Mouse (Mus musculus): ENCODE measurements at regions not wholly inside any gene's neighbourhood (a gene's known extent, or its start where the extent isn't known, plus 50 kb on each side); places are given as distances from the start of the nearest gene placed in this dataset.

- H3K4me1 ChIP-seq (ENCODE audit: control insufficient read depth, insufficient read depth, low read length) = no peaks in the 10 kb centered on the region
- H3K9me3 ChIP-seq (replicated peaks; ENCODE audit: control insufficient read depth, low read length) = no peaks in the 10 kb centered on the region
- H3K9ac ChIP-seq (ENCODE audit: low read length) = no peak overlapping the region
- no peaks in the 10 kb centered on the region for H3K27me3 ChIP-seq (ENCODE audit: control insufficient read depth, insufficient read depth, low read length)
- H3K4me3 ChIP-seq (ENCODE audit: low read length) = no peak overlapping the region
- no peak overlapping the region for H3K4me2 ChIP-seq (ENCODE audit: low read depth, low read length)
- H3K36me3 ChIP-seq (ENCODE audit: control insufficient read depth, insufficient read depth) = no peaks in the 10 kb centered on the region
- WGBS = 81% methylated on average over 2 of the region's 2 CpGs
- no peak for ATAC-seq (replicated peaks; ENCODE audit: extremely low read depth, insufficient read depth, low FRiP score)
- no peak overlapping the region for H3K27ac ChIP-seq (ENCODE audit: low read length)
These were observed 106.3 kb downstream of the Cysltr2 start for GRCm38 (mm10) chr14:72942571-72942970.

GRCm38 (mm10) chr14:72939067-72939393 lies 109.9 kb downstream of the Cysltr2 start:
- Histone ChIP-seq H3K27ac (ENCODE audit: low read length) (no peak overlapping the region), H3K36me3 (ENCODE audit: control insufficient read depth, insufficient read depth) (no peaks in the 10 kb centered on the region), H3K4me2 (ENCODE audit: low read depth, low read length) (no peak overlapping the region), H3K4me1 (ENCODE audit: control insufficient read depth, insufficient read depth, low read length) (no peaks in the 10 kb centered on the region), H3K27me3 (ENCODE audit: control insufficient read depth, insufficient read depth, low read length) (no peaks in the 10 kb centered on the region), H3K9me3 (replicated peaks; ENCODE audit: control insufficient read depth, low read length) (no peaks in the 10 kb centered on the region), H3K4me3 (ENCODE audit: low read length) (no peak overlapping the region), H3K9ac (ENCODE audit: low read length) (no peak overlapping the region)
- ATAC-seq (replicated peaks; ENCODE audit: extremely low read depth, insufficient read depth, low FRiP score) = no peak

GRCm38 (mm10) chr14:72938382-72939066 lies 110.4 kb downstream of the Cysltr2 start:
- no peak overlapping the region for H3K9ac ChIP-seq (ENCODE audit: low read length)
- no peak overlapping the region for H3K4me2 ChIP-seq (ENCODE audit: low read depth, low read length)
- no peaks in the 10 kb centered on the region for H3K27me3 ChIP-seq (ENCODE audit: control insufficient read depth, insufficient read depth, low read length)
- H3K4me1 ChIP-seq (ENCODE audit: control insufficient read depth, insufficient read depth, low read length) = no peaks in the 10 kb centered on the region
- no peak overlapping the region for H3K4me3 ChIP-seq (ENCODE audit: low read length)
- H3K9me3 ChIP-seq (replicated peaks; ENCODE audit: control insufficient read depth, low read length) = no peaks in the 10 kb centered on the region
- no peaks in the 10 kb centered on the region for H3K36me3 ChIP-seq (ENCODE audit: control insufficient read depth, insufficient read depth)
- ATAC-seq (replicated peaks; ENCODE audit: extremely low read depth, insufficient read depth, low FRiP score) = no peak
- no peak overlapping the region for H3K27ac ChIP-seq (ENCODE audit: low read length)

DNA sequence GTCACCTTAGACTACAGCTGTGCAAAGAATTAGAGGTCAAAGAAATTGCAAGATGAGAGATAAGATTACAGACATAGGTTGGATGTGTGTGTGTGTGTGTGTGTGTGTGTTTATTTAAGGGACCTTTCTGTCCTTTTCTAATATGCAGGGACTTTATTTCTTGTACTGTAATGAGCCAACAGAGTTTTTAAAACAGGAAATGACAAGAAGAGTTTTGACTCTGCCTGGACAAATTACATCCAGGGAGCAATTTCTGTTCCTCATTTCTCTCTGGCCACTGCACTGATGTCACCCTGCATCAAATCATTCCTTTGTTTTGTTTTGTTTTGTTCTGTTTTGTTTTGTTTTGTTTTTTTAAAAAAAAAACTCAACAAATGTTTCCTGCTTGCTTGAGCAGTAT lies 115.3 kb downstream of the Cysltr2 start:
- H3K27me3 ChIP-seq (ENCODE audit: control insufficient read depth, insufficient read depth, low read length) = no peaks in the 10 kb centered on the region
- no peak overlapping the region for H3K4me2 ChIP-seq (ENCODE audit: low read depth, low read length)
- H3K9ac ChIP-seq (ENCODE audit: low read length) = no peak overlapping the region
- ATAC-seq (replicated peaks; ENCODE audit: extremely low read depth, insufficient read depth, low FRiP score) = no peak
- H3K4me3 ChIP-seq (ENCODE audit: low read length) = no peak overlapping the region
- no peak overlapping the region for H3K27ac ChIP-seq (ENCODE audit: low read length)
- no peaks in the 10 kb centered on the region for H3K36me3 ChIP-seq (ENCODE audit: control insufficient read depth, insufficient read depth)
- no peaks in the 10 kb centered on the region for H3K9me3 ChIP-seq (replicated peaks; ENCODE audit: control insufficient read depth, low read length)
- no peaks in the 10 kb centered on the region for H3K4me1 ChIP-seq (ENCODE audit: control insufficient read depth, insufficient read depth, low read length)

DNA sequence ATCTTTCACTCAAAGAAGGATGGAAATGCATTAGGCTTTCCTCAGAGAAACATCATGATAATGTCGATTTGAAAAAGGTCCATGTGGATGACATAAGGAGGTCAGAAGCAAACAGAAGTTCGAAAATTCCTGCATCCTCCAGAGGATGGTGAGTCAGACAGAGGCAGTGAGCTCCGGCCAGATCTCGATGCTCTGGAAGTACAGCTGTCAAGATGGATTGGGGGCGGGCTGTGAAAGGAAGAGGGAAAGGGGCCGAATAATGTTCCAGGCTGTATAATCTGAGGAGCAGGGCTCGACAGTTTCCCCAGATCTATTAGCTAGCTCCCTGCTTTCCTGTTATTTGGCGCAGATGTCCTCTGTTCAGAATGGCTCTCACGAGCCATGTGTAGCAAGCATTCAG lies 116.6 kb downstream of the Cysltr2 start:
- ATAC-seq (replicated peaks; ENCODE audit: extremely low read depth, insufficient read depth, low FRiP score) = no peak
- WGBS = 60% methylated on average over 9 of the region's 9 CpGs
- Histone ChIP-seq H3K27ac (ENCODE audit: low read length) (no peak overlapping the region), H3K4me1 (ENCODE audit: control insufficient read depth, insufficient read depth, low read length) (no peaks in the 10 kb centered on the region), H3K4me2 (ENCODE audit: low read depth, low read length) (no peak overlapping the region), H3K9me3 (replicated peaks; ENCODE audit: control insufficient read depth, low read length) (no peaks in the 10 kb centered on the region), H3K36me3 (ENCODE audit: control insufficient read depth, insufficient read depth) (no peaks in the 10 kb centered on the region), H3K4me3 (ENCODE audit: low read length) (no peak overlapping the region), H3K9ac (ENCODE audit: low read length) (no peak overlapping the region), H3K27me3 (ENCODE audit: control insufficient read depth, insufficient read depth, low read length) (no peaks in the 10 kb centered on the region)

- 78% methylated on average over 11 of the region's 11 CpGs for WGBS
- Histone ChIP-seq H3K4me1 (ENCODE audit: control insufficient read depth, insufficient read depth, low read length) (no peaks in the 10 kb centered on the region), H3K27ac (ENCODE audit: low read length) (no peak overlapping the region), H3K9me3 (replicated peaks; ENCODE audit: control insufficient read depth, low read length) (no peaks in the 10 kb centered on the region; the same call in 1 of the 2 replicates), H3K27me3 (ENCODE audit: control insufficient read depth, insufficient read depth, low read length) (no peaks in the 10 kb centered on the region), H3K36me3 (ENCODE audit: control insufficient read depth, insufficient read depth) (no peaks in the 10 kb centered on the region), H3K4me3 (ENCODE audit: low read length) (no peak overlapping the region), H3K4me2 (ENCODE audit: low read depth, low read length) (no peak overlapping the region), H3K9ac (ENCODE audit: low read length) (no peak overlapping the region)
- ATAC-seq (replicated peaks; ENCODE audit: extremely low read depth, insufficient read depth, low FRiP score) = no peak
These were observed 147.6 kb downstream of the Cysltr2 start for GRCm38 (mm10) chr14:72901171-72901926.

- Histone ChIP-seq H3K4me1 (ENCODE audit: control insufficient read depth, insufficient read depth, low read length) (no peaks in the 10 kb centered on the region), H3K9me3 (replicated peaks; ENCODE audit: control insufficient read depth, low read length) (no peaks in the 10 kb centered on the region; the same call in 1 of the 2 replicates), H3K36me3 (ENCODE audit: control insufficient read depth, insufficient read depth) (no peaks in the 10 kb centered on the region), H3K4me3 (ENCODE audit: low read length) (no peak overlapping the region), H3K9ac (ENCODE audit: low read length) (no peak overlapping the region), H3K27ac (ENCODE audit: low read length) (no peak overlapping the region), H3K27me3 (ENCODE audit: control insufficient read depth, insufficient read depth, low read length) (no peaks in the 10 kb centered on the region), H3K4me2 (ENCODE audit: low read depth, low read length) (no peak overlapping the region)
- WGBS = 82% methylated on average over 4 of the region's 4 CpGs
- no peak for ATAC-seq (replicated peaks; ENCODE audit: extremely low read depth, insufficient read depth, low FRiP score)
These were observed 149.3 kb downstream of the Cysltr2 start for GRCm38 (mm10) chr14:72899630-72900029.

GRCm38 (mm10) chr14:72892316-72892715 lies 156.6 kb downstream of the Cysltr2 start:
- no peak overlapping the region for H3K27ac ChIP-seq (ENCODE audit: low read length)
- no peaks in the 10 kb centered on the region for H3K36me3 ChIP-seq (ENCODE audit: control insufficient read depth, insufficient read depth)
- no peaks in the 10 kb centered on the region for H3K27me3 ChIP-seq (ENCODE audit: control insufficient read depth, insufficient read depth, low read length)
- no peak for ATAC-seq (replicated peaks; ENCODE audit: extremely low read depth, insufficient read depth, low FRiP score)
- WGBS = 69% methylated on average over 2 of the region's 2 CpGs
- no peak overlapping the region for H3K4me2 ChIP-seq (ENCODE audit: low read depth, low read length)
- no peak overlapping the region for H3K4me3 ChIP-seq (ENCODE audit: low read length)
- H3K9ac ChIP-seq (ENCODE audit: low read length) = no peak overlapping the region
- H3K4me1 ChIP-seq (ENCODE audit: control insufficient read depth, insufficient read depth, low read length) = peaks cover 3% of the 10 kb centered on the region; the same call in 1 of the 2 replicates
- H3K9me3 ChIP-seq (replicated peaks; ENCODE audit: control insufficient read depth, low read length) = no peaks in the 10 kb centered on the region; the same call in 1 of the 2 replicates

- WGBS = 55% methylated on average over 5 of the region's 5 CpGs
- H3K9ac ChIP-seq (ENCODE audit: low read length) = no peak overlapping the region
- no peak for ATAC-seq (replicated peaks; ENCODE audit: extremely low read depth, insufficient read depth, low FRiP score)
These were observed 159.3 kb downstream of the Cysltr2 start for GRCm38 (mm10) chr14:72889663-72890062.

More at GRCm38 (mm10) chr14:72889663-72890062, 159.3 kb downstream of the Cysltr2 start:
- H3K36me3 ChIP-seq (ENCODE audit: control insufficient read depth, insufficient read depth) = no peaks in the 10 kb centered on the region
- H3K9me3 ChIP-seq (replicated peaks; ENCODE audit: control insufficient read depth, low read length) = no peaks in the 10 kb centered on the region
- no peak overlapping the region for H3K4me3 ChIP-seq (ENCODE audit: low read length)
- H3K4me1 ChIP-seq (ENCODE audit: control insufficient read depth, insufficient read depth, low read length) = peaks cover 10% of the 10 kb centered on the region
- H3K27me3 ChIP-seq (ENCODE audit: control insufficient read depth, insufficient read depth, low read length) = no peaks in the 10 kb centered on the region
- no peak overlapping the region for H3K4me2 ChIP-seq (ENCODE audit: low read depth, low read length)
- no peak overlapping the region for H3K27ac ChIP-seq (ENCODE audit: low read length)
